Mouse (Mus musculus): ENCODE measurements around the gene Wwp2. TPM values are rescaled to one million over a fixed set of nuclear protein-coding genes. Genes with fewer than 3 reads are reported as not detected.

Gene Wwp2
- total and polyA plus RNA-seq, 2 experiments from 2014 or later: 34.9 to 37.0 TPM

DNA sequence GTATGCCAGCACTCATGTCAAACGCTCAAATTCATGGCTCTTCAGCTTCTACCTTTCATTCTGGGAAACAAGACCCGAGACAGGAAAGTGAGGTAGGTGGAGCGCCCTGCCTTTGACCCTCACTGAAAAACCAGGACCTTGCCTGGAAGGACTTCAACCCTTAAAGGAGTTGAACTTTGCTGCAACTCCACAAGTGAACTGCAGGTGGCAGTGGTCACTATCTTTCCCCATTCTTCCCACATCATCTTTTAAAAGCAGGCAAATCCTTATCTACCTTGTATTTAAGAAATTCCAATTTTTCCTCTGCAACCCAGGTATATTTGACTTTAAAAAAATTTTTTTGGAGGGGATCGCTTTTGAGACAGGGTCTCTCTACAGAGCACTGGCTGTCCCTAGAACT, 24.8 kb upstream of the Wwp2 start:
- DNase-seq (peak; percentile 44), ATAC-seq (no peak)
- Histone ChIP-seq H3K9ac (no peak overlapping the region), H3K27me3 (ENCODE audit: insufficient read depth, low read length) (no peaks in the 10 kb centered on the region), H3K9me3 (ENCODE audit: low read length) (no peaks in the 10 kb centered on the region), H3K4me3 (ENCODE audit: low read depth, low read length) (no peak overlapping the region), H3K36me3 (ENCODE audit: insufficient read depth) (peaks cover 79% of the 10 kb centered on the region), H3K4me2 (ENCODE audit: low read depth) (no peak overlapping the region), H3K27ac (ENCODE audit: low read depth, low read length) (no peak overlapping the region), H3K4me1 (ENCODE audit: insufficient read depth) (no peaks in the 10 kb centered on the region)
- TF ChIP-seq CTCF (IDR thresholded peaks at IDR 0.05; ENCODE audit: low read depth): peak; percentile 77
- 73% methylated on average over 4 of the region's 4 CpGs for WGBS

DNA sequence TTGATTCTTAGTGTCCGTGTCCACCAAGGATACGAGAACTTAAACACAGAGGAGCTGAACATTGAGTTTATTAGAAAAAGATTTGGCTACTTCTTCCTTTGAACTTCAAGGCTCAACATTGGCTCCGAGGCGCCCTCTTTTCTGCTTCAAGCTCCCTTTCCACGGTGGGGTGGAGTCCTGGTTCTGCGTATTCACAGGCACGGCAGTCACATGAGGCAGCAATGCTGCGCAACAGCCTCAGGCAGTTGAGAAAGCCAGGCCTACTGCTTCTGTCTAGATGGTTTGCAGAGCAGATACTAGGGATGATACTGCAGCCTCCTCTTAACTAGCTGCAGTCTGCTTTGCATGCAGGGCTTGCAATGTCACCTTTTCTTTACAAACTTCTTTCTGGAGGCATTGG, 23.6 kb upstream of the Wwp2 start:
- no peaks in the 10 kb centered on the region for H3K4me1 ChIP-seq (ENCODE audit: insufficient read depth)
- DNase-seq (no peak), ATAC-seq (no peak)
- H3K9ac ChIP-seq: no peak overlapping the region
- H3K9me3 ChIP-seq (ENCODE audit: low read length): no peaks in the 10 kb centered on the region
- WGBS: 89% methylated on average over 8 of the region's 8 CpGs
- H3K4me3 ChIP-seq (ENCODE audit: low read depth, low read length): no peak overlapping the region
- peaks cover 89% of the 10 kb centered on the region for H3K36me3 ChIP-seq (ENCODE audit: insufficient read depth)
- H3K4me2 ChIP-seq (ENCODE audit: low read depth): no peak overlapping the region
- no peaks in the 10 kb centered on the region for H3K27me3 ChIP-seq (ENCODE audit: insufficient read depth, low read length)
- no peak for TF ChIP-seq CTCF (IDR thresholded peaks at IDR 0.05; ENCODE audit: low read depth)
- H3K27ac ChIP-seq (ENCODE audit: low read depth, low read length): no peak overlapping the region

DNA sequence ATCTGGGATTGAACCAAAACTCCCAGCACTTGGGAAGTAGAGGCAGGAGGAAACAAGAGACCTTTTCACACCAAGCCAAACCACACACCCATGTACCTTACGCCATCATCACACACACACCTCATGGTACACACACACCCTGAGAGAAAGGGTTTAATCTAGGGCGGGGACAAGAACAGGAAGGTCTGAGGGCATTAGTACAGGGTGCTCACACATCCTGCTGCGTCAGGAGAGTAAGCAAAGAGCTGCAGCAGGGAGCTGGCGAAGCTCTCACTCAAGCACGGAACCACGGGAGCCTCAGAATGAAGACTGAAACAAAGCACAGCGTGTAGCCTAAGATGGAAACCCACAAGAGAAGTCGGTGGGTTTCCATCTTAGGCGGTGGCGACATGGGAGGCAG, 22.3 kb upstream of the Wwp2 start:
- DNase-seq (no peak), ATAC-seq (no peak)
- Histone ChIP-seq H3K4me1 (ENCODE audit: insufficient read depth) (no peaks in the 10 kb centered on the region), H3K9ac (no peak overlapping the region), H3K27ac (ENCODE audit: low read depth, low read length) (no peak overlapping the region), H3K4me2 (ENCODE audit: low read depth) (no peak overlapping the region), H3K36me3 (ENCODE audit: insufficient read depth) (peaks cover 93% of the 10 kb centered on the region), H3K27me3 (ENCODE audit: insufficient read depth, low read length) (no peaks in the 10 kb centered on the region), H3K9me3 (ENCODE audit: low read length) (no peaks in the 10 kb centered on the region), H3K4me3 (ENCODE audit: low read depth, low read length) (no peak overlapping the region)
- WGBS: 91% methylated on average over 10 of the region's 10 CpGs
- TF ChIP-seq CTCF (IDR thresholded peaks at IDR 0.05; ENCODE audit: low read depth): no peak

DNA sequence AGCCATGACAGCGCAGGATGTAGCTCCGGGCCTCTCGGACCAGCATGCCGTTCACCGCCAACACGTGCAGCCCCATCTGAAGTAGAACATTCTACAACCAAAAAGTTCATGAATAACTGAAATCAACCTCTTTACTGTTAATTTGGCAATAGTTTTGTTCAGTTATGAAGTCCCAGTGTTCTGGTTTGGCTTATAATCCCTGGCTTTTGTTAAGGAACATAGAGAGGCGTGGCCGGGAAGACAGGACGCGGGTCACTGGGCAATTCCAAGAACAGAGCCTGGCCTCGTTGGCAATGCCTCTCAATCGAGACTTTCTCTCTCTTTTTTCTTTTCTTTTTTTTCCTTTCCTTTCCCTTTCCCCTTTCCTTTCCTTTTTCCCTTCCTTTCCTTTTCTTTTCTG, 19.2 kb upstream of the Wwp2 start:
- ATAC-seq: no peak
- H3K36me3 ChIP-seq (ENCODE audit: insufficient read depth): peaks cover 96% of the 10 kb centered on the region
- DNase-seq: no peak
- H3K4me3 ChIP-seq (ENCODE audit: low read depth, low read length): no peak overlapping the region
- no peak overlapping the region for H3K4me2 ChIP-seq (ENCODE audit: low read depth)
- H3K4me1 ChIP-seq (ENCODE audit: insufficient read depth): no peaks in the 10 kb centered on the region
- no peak overlapping the region for H3K27ac ChIP-seq (ENCODE audit: low read depth, low read length)
- no peak overlapping the region for H3K9ac ChIP-seq
- no peak for TF ChIP-seq CTCF (IDR thresholded peaks at IDR 0.05; ENCODE audit: low read depth)
- 86% methylated on average over 12 of the region's 12 CpGs for WGBS
- H3K27me3 ChIP-seq (ENCODE audit: insufficient read depth, low read length): no peaks in the 10 kb centered on the region
- H3K9me3 ChIP-seq (ENCODE audit: low read length): no peaks in the 10 kb centered on the region

DNA sequence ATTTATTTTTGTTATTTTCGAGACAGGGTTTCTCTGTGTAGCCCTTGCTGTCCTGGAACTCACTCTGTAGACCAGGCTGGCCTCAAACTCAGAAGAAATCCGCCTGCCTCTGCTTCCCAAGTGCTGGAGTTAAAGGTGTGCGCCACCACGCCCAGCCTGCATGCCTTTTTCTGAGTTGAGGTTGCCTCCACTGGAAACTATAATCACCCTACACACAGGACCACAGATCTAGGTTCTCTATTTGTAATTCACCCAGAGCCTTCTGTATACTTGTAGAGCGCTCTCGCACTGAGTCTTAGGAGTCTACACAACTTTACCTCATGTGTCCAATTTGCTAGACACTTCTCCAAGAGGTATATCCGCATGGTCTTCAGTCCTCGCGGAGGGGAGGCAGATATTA, 12.0 kb upstream of the Wwp2 start:
- ATAC-seq: peak; percentile 2; the same call in 1 of the 2 replicates
- H3K9ac ChIP-seq: peak overlapping the region; percentile 72
- peaks cover 32% of the 10 kb centered on the region for H3K36me3 ChIP-seq (ENCODE audit: insufficient read depth)
- DNase-seq: no peak
- H3K4me2 ChIP-seq (ENCODE audit: low read depth): peak overlapping the region; percentile 67
- H3K9me3 ChIP-seq (ENCODE audit: low read length): no peaks in the 10 kb centered on the region
- no peaks in the 10 kb centered on the region for H3K27me3 ChIP-seq (ENCODE audit: insufficient read depth, low read length)
- WGBS: 36% methylated on average over 9 of the region's 9 CpGs
- H3K4me3 ChIP-seq (ENCODE audit: low read depth, low read length): peak overlapping the region; percentile 69
- H3K4me1 ChIP-seq (ENCODE audit: insufficient read depth): 0 out of 2 replicates have a peak, but pooled peaks cover 4% of the 10 kb centered on the region
- peak overlapping the region; percentile 77; the same call in 1 of the 2 replicates for H3K27ac ChIP-seq (ENCODE audit: low read depth, low read length)
- no peak for TF ChIP-seq CTCF (IDR thresholded peaks at IDR 0.05; ENCODE audit: low read depth)

DNA sequence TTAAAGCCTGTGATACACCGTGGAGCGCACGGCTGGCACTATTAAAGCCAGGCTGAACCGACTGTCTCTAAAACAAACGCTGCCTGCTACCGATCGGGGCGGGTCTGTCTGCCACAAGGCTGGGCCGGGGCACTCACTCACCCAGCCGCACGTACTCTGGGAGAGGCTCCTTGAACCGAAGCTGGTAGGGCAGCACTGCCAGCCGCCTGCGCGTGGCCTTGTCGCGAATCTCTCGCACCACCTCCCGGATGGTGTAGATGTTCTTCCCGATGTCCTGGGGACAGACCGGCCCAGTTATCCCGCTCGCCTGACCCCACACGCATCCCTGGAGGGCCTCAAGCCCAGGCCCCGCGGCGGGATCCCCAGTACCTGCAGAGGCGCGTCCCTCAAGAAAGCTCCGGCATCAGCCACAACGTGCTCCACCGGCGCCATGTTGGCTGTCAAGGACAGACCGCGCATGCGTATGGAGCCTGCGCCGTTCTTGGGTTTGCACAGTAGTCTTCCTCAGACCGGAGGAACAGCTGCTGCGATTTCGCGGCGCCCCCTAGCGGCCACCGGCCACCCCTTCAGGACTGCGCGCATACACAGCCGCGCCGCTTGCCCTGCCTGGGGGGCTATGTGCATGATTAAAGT, 11.5 kb upstream of the Wwp2 start, which contains the start of gene Nob1:
Gene Nob1 (minus strand): TSS at position 455 of the 633 bp plus-strand sequence.
- H3K9me3 ChIP-seq (ENCODE audit: low read length): no peaks in the 10 kb centered on the region
- peak within 1 kb of the TSS; percentile 67 for H3K4me2 ChIP-seq (ENCODE audit: low read depth)
- H3K27ac ChIP-seq (ENCODE audit: low read depth, low read length): peak within 1 kb of the TSS; percentile 77
- ATAC-seq (peak; percentile 100), DNase-seq (peak; percentile 98)
- under 1% methylated on average over 50 of the region's 50 CpGs for WGBS
- H3K4me3 ChIP-seq (ENCODE audit: low read depth, low read length): peak within 1 kb of the TSS; percentile 69
- H3K4me1 ChIP-seq (ENCODE audit: insufficient read depth): 0 out of 2 replicates have a peak, but pooled peaks cover 4% of the 10 kb centered on the region
- no peaks in the 10 kb centered on the region for H3K27me3 ChIP-seq (ENCODE audit: insufficient read depth, low read length)
- H3K36me3 ChIP-seq (ENCODE audit: insufficient read depth): peaks cover 27% of the 10 kb centered on the region
- TF ChIP-seq CTCF (IDR thresholded peaks at IDR 0.05; ENCODE audit: low read depth): peak; percentile 98
- peak within 1 kb of the TSS; percentile 72 for H3K9ac ChIP-seq

DNA sequence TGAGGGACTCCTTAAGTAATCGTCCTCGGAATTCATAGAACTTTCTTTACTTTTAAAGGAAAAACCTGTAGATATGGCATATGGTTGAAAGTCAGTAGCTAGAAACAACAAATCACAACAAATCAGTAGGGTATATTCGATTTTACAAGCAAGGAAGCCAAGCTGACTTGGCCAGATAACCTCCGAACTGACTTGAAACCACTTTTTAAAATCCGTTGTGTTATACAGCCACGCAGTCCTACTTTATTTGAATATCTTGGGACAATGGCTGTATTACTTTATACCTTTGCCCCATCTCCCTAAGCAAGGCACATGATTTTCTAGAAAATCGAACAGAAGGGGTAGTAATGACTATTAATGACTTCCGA, 11.0 kb upstream of the Wwp2 start:
- Histone ChIP-seq H3K27ac (ENCODE audit: low read depth, low read length) (no peak overlapping the region), H3K27me3 (ENCODE audit: insufficient read depth, low read length) (no peaks in the 10 kb centered on the region), H3K4me3 (ENCODE audit: low read depth, low read length) (no peak overlapping the region), H3K9me3 (ENCODE audit: low read length) (no peaks in the 10 kb centered on the region), H3K4me1 (ENCODE audit: insufficient read depth) (0 out of 2 replicates have a peak, but pooled peaks cover 4% of the 10 kb centered on the region), H3K9ac (no peak overlapping the region), H3K36me3 (ENCODE audit: insufficient read depth) (peaks cover 22% of the 10 kb centered on the region), H3K4me2 (ENCODE audit: low read depth) (no peak overlapping the region)
- ATAC-seq: no peak; the same call in 1 of the 2 replicates
- no peak for TF ChIP-seq CTCF (IDR thresholded peaks at IDR 0.05; ENCODE audit: low read depth)
- WGBS: 47% methylated on average over 8 of the region's 8 CpGs
- DNase-seq: no peak

Data from forebrain, postnatal 0 days (tissue).